Mouse (Mus musculus) liver, embryonic 14.5 days (tissue): Measurements from ENCODE around the gene Arpp21.

Source experiments
- CTCF ChIP-seq: IDR thresholded peaks from 2 replicates; pipeline ENCODE4 v1.5.1; 2016; ENCODE audit warnings: antibody characterized with exemption, low read depth, control low read depth
- EP300 ChIP-seq: IDR thresholded peaks from 2 replicates; pipeline ENCODE4 v1.6.1; 2016; ENCODE audit warnings: antibody characterized with exemption, low read depth

- TF ChIP-seq CTCF (no peak), EP300 (no peak)
These were observed 28.0 kb downstream of the Arpp21 start for GRCm38 (mm10) chr9:112207767-112208166.
